Mouse (Mus musculus) kidney, adult 2 months (tissue): ENCODE measurements at regions not wholly inside any gene's neighbourhood (a gene's known extent, or its start where the extent isn't known, plus 50 kb on each side); places are given as distances from the start of the nearest gene placed in this dataset.

Experiments used
- CTCF ChIP-seq: fragments of 200-500 bp; conservative IDR thresholded peaks from 2 replicates; pipeline ENCODE4 v1.5.1; 2011; ENCODE audit warnings: low read depth, mild to moderate bottlenecking, control low read depth, low read length, moderate library complexity, mixed read lengths; ENCODE audit not compliant: insufficient read depth, insufficient read length
- POLR2A ChIP-seq: fragments of 200-500 bp; IDR thresholded peaks from one replicate; pipeline ENCODE4 v1.6.1; 2011; ENCODE audit warnings: low read depth, low read length, control low read depth

DNA sequence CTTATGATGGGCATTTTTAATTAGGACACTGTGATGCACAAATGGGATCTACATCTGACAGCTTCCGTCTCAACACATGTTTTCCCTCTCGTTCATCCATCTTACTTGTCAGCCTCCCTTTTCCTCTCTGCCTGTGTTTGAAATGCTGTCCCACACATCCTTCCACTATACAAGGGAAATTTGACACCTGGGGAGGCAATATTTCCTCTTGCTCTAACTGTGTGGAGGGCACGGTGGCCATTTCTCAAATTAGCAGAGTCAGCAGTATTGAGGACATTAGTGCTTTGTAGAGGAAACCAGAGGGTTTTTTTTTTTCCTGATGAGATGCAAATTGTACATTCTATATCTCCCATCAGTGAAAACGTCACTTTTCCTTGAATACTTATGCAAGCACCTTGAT lies 712.2 kb downstream of the Slc4a3 start:
- TF ChIP-seq CTCF = no peak
- no peak for TF ChIP-seq POLR2A
